Mouse (Mus musculus) natural killer cell, adult 2 months (primary cell): ENCODE measurements around the gene Hoxb8.
A peak's percentile ranks its signal among the peaks of the same experiment; 100 is the strongest.

Source experiments
- DNase-seq, 2 experiments: peaks; one replicate each; pipeline ENCODE4 v3.0.0; 2022; ENCODE audit warnings: low spot score in 2 of 2

The Hoxb8 gene

GRCm38 (mm10) chr11:96285771-96286738, 4.3 kb downstream of the Hoxb8 start, which contains the start of gene Hoxb7:
Gene Hoxb7 (plus strand): TSS chr11:96286623.
- DNase-seq, result no peak

DNA sequence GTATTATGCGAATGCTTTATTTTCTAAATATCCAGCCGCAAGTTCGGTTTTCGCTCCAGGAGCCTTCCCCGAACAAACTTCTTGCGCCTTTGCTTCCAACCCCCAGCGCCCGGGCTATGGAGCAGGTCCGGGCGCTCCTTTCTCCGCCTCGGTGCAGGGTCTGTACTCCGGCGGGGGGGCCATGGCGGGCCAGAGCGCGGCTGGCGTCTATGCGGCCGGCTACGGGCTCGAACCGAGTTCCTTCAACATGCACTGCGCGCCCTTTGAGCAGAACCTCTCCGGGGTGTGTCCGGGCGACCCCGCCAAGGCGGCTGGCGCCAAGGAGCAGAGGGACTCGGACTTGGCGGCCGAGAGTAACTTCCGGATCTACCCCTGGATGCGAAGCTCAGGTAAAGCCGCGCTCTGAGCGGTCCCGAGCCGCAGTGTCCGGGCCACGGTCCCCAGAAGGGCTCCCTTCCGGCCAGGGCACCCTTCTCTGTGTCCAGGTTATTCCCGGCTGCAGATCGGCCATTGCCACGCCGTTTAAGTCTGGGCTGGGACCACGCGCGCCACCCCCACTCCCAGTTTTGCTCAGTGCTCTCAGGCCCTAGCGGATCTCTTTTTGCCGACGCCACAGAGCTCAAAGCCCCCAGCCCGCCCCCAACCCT, 5.2 kb downstream of the Hoxb8 start:
- no peak for DNase-seq

DNA sequence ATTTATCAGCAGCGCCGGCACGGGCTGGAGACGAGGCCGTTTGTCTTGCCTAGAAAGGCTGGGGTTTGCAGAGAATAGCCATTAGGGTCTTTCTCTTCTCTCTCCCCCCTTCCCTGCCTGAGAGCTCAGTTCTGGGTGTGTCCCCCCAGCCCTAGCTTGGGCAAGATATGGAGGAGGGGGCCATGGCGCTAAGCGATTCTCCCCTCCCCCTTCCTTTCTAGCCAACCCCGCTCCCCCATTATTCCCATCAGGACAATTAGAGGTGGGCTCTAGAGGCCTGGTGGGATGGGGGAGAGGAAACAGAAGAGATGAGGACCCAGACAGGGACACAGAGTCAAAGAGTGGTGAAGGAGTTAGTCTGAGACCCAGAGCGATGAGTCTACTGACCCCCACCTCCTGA, 5.7 kb downstream of the Hoxb8 start:
- no peak for DNase-seq

DNA sequence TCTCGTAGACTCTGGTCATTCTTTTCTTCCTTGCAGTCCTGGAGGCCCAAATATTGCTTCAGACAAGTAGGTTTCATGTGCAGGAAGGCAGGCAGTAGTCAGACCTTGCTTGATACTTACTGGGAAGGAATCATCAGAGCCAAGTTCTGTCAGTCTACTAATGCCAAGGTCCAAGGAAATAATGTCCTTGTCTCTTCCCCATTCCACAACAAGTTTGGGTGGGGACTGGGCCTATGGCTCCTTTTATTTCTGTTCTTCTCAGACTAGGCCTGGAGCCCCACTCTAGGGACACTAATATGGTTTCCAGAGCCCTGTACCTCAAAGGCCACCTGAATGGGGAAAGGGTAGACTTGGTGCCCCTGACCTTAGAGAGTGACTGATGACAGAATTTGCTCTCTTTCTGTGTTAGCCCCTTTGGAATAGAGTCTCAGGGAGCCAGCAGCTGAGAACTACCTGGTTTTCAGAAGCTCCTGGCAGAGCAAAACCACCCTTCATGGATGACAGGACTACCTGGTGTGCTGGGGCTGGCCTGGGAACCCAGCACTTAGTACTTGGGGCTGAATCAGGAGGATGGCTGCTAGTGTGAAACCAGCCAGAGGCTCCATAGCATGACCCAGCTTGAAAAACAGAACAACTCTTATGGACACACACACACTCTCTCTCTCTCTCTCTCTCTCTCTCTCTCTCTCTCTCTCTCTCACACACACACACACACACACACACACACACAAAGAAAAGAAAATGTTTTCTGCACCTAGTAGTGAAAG, 6.9 kb downstream of the Hoxb8 start:
- DNase-seq, result no peak

DNA sequence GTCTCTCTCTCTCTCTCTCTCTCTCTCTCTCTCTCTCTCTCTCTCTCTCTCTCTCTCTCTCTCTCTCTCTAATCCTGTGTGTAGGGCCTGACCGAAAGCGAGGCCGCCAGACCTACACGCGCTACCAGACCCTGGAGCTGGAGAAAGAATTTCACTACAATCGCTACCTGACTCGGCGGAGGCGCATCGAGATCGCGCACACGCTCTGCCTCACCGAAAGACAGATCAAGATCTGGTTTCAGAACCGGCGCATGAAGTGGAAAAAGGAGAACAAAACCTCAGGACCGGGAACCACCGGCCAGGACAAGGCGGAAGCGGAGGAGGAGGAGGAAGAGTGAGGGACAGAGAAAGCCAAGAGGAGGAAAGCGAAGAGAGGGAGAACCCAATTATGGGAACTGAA, 7.6 kb downstream of the Hoxb8 start:
- DNase-seq, result no peak

DNA sequence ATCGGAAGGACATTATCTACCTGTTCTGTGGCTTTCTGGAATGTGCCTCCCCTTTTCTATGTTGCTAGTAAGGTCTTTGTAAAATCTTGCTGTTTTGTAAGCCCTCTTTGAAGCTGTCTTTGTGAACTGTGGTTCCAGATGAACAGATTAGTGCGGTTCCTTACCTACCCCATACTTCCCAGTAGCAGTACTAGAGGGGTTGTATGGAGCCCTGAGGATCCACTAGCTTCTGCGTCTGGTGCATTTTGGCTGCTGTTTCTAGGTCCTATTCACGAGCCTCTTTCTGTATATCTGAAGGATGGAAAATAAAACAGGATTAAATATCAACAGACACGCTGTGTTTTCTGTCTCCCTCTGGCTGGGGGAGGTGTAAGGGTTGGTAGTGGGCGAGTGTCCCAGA, 8.1 kb downstream of the Hoxb8 start:
- no peak for DNase-seq

DNA sequence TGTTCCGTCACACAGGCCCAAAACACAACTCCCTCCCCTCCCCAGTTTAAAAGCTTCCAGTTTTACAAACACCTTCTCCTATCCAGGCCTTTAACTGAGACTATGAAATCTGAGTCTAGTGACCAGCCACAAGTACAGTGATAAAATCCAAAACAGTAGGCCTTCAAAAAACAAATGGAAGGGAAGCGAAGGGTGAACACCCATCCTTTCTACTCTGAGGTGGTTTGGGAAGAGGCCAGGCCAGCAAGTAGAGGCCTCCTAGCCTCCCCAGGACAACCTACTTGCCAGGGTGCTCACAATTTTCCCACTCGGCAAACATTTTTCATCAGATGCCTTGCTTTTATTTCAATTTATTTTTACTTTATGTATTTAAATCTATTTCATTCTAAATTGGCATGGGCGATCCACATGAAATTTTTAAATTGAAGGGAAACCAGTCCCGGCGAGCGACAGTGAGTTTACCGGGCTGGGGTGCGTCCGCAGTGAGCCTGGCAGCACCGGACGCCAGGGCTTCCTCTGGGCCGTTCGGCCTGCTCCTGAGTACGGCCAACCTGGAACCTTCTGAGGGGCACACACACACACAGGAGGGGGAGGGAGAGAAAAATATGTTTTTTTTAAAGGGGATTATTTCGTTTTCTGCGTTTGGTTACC, 9.1 kb downstream of the Hoxb8 start:
- DNase-seq, result no peak

DNA sequence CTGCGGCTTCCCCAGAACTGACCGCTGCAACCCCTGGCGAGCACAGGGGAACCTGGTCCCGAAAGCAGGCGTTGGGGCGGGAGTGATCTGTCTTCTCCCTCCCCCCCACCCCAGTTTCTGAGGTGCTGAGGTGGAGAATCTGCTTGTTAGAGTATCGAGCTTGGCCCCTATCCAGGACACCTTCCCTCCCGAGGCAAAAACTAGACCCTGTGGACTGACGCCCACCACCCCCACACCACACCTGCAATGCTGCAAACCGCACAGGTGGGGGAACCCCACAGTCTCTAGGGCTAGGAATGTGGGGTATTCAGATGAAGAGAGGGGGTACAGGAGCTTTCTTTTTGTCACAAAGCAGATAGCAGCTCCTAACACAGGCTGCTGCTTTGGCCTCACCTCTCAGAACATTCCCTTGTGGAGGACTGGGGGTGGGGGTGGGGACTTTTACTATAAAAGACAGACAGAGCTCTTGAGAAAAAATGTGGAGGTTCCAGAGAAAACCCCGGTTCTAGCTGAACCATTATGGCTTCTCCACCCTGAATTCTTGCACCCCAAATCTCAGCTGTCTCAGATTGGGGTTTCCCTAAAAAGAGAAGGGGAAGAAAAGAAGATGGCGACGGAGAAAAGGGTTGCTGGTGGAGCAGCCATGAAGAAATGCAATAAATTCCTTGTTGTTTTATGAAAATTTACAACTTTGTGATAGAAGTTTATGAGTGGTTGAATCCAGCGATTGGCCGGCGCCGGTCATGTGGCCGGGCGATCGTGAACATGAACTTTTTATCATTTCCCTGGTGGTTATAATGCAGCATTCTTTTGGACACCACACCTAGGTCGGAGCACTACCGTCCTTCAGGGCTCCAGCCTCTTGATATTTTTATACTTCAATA, 10.2 kb downstream of the Hoxb8 start, which contains the start of gene Hoxb6:
Gene Hoxb6 (plus strand): TSS at position 796 of the 884 bp plus-strand sequence.
- no peak for DNase-seq

DNA sequence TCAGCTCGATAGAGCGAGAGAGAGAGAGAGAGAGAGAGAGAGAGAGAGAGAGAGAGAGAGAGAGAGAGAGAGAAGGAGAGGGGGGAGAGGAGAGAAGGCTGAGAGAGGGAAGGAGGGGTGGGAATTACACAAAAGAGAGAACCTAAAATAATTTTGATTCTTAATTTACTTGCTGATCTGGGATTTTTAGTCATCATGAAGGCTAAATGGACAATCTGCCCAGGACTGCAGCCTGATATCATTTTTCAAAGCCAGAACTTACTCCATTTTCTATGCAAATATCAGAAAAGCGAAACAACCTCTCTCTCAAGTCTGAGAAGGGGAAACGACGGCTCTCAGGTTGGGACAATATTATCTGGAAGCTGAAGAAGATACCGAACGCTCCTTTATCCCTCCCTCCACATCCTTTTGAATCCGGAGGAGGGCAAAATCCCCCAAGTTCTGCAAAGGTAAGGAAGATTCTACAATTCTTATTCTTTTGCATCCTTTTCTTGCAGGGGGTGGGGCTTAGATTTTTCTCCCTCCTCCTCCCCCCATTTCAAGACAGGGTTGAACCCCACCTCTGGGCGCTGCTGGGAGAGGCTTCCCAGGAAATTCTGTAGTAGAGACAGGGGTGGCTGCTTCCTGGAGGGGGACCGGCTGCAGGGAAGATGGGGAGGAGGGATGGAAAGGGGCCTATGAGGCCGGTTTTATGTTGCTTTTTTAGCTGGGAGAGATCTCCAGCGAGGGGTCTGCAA, 11.0 kb downstream of the Hoxb8 start:
- DNase-seq, result no peak

GRCm38 (mm10) chr11:96293302-96293921, 11.7 kb downstream of the Hoxb8 start:
- no peak for DNase-seq

DNA sequence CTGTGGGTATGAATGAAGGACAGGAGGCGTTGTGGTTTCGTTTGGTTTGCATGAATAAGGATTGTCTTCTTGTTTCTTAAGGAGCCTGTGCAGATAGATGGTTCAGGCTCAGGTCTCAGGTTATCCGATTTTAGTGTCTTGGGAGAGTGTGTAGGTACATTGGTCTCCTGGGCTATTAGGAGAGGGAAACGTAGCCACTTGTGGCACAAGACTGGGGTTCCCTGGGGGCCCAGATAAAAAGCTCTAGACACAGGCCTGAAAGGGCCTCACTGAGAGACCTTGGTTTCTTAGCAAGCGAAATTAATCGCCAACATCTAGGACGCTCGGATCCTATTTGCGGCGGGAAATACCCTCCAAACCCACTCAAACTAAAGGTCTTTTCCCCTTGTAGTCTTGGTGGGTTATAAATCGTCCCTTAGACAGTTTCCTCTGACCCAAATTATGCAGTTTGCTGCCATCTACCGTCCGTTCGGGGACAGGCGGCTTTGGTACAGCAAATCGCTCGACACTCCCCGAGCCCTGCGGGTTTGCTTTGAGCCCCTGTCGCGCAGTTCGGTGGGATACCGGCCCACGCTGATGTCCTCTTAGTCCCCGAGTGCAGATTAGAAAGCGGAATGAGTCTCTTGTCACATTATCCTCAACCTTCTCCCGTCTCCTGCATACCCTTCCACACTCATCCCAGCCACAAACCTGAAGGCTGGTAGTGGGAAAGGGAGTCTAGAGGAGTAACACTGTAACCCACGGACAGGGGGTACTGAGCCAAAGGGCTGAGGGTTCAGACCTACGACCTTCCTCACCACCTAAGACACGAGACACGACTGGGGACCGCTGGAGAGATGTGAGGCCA, 12.8 kb downstream of the Hoxb8 start:
- DNase-seq, result peak; percentile 69 to 78

- no peak for DNase-seq
These were observed 13.6 kb downstream of the Hoxb8 start for GRCm38 (mm10) chr11:96295092-96295835.

DNA sequence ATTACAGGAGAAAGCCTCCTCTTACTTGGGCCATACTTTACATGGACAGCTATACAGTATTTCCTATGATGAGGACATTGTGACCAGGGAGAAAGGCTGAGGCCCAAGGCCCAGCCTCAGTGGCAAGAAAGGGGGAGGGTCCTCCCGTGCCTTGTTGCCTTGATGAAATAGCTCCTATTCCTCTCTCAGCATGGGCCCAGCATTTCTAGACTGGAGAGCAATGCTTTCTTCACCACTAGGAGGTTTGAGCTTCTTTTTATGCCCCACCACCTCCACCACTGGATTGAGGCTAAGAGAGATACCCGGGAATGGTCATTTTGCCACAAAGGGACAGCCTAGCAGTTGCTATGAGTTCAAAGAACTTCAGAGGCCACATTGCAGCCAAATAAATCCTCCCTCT, 15.3 kb downstream of the Hoxb8 start:
- DNase-seq, result no peak

DNA sequence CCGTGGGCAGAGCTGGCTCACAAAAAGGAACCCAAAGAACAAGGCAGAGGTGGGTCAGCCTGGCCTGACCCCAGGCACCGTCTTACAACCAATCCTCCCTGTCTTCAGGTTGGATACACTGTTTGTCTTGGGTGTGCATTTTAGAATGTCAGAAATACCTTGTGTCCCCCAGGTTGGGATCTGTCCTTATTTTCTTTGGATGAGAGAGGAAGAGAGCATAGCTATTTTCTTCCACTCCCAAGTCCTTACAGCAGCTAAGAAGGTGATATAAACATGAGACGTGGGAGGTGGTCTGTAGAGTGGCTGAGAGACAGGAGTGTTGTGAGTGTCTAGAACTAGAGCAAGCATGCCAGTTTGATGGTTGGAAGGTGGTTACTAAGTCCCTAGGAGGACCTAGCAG, 15.7 kb downstream of the Hoxb8 start:
- no peak for DNase-seq

GRCm38 (mm10) chr11:96297968-96298635, 16.4 kb downstream of the Hoxb8 start:
- DNase-seq, result no peak

DNA sequence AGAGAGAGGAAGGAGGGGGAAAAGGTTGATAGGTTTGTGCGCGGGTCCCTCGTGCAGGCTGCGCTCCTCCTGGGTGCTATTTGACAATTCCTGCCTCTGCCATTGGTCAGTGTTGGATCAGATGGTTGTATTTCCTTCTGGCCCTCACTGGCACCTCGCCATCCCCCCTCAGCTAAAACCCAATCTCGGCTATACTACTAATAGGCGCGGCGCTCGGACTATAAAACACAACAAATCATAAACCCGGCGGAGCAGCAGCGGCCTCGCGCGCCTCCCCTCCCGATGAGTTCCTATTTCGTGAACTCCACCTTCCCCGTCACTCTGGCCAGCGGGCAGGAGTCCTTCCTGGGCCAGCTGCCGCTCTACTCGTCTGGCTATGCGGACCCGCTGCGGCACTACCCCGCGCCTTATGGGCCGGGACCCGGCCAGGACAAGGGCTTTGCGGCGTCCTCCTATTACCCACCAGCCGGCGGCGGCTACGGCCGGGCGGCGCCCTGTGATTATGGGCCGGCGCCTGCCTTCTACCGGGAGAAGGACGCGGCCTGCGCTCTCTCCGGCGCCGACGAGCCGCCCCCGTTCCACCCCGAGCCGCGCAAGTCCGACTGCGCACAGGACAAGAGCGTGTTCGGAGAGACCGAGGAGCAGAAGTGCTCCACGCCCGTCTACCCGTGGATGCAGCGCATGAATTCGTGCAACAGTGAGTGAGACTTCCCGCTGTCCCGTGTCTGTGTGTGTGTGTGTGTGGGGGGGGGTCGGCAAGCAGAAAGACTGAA, 17.4 kb downstream of the Hoxb8 start:
- no peak for DNase-seq
